Mouse (Mus musculus) adrenal gland, adult 8-10 months (tissue): Measurements from ENCODE around the gene Idh2. TPM values are rescaled to one million over a fixed set of nuclear protein-coding genes. Genes with fewer than 3 reads are reported as not detected.
A peak's percentile ranks its signal among the peaks of the same experiment; 100 is the strongest.
"Not testable (repeated sequence)": the region's sequence is repeated elsewhere in the genome, so short reads cannot be mapped to it uniquely, and the experiment has no call there.

Source experiments
- DNase-seq: peaks from one replicate; pipeline ENCODE4 v3.0.0; 2022
- total RNA-seq, 4 experiments: library from RNA; stranded (reverse); gene quantifications; 2 replicates each; pipeline ENCODE4 v1.2.4; 2022

Gene Idh2
- total RNA-seq, 4 experiments from 2014 or later, result 122 to 222 (median 165) TPM

DNA sequence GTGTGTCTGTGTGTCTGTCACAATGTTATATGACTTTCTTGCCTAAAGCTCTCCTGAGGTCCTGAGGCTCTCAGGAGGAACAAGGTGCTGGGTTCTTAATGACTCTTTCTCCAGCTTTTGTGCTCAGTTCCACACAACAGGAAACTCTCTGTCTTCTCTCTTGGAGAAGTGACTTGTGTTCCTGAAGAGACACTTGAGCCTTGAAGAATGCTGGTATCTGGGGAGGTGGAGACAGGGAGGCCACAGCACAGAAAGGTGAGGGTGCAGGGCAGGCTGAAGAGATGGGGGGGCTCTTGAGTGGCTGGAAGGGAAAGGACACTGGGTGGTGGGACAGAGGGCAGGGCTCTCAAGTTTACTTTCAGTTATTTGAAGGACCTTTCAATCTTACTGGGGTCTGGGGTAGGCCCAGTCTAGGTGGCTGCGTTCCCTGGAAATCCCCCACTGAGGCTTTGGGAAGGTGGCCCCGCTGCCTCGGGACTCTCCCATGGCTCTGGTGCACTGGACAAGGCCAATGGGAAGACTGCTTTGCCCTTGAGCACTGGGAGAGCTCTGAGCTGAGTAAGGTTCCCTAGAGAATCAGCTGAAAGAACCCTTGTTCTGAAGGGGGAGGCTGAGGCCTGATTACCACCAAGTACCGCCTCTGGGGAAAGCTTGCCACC, 56.7 kb downstream of the Idh2 start:
- DNase-seq, result no peak

DNA sequence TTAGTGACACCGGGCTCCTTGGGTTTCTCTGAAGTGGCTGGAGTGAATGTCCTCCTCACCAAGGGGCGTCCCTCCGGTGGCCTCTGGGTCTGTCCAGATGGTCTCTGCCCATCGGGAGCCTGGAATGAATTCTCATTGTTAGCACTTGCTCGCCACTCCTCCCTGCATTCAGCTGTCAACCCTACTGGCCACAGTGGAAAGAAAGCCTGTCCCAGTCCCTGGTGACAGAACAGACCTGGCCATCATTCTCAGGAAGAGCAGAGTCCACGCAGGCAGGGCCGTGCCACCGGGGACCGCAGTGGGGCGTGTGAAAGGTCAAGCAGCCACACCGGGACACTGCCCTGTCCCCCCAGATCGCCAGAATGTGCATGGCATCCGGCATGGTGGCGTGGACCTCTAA, 57.4 kb downstream of the Idh2 start:
- DNase-seq, result no peak

DNA sequence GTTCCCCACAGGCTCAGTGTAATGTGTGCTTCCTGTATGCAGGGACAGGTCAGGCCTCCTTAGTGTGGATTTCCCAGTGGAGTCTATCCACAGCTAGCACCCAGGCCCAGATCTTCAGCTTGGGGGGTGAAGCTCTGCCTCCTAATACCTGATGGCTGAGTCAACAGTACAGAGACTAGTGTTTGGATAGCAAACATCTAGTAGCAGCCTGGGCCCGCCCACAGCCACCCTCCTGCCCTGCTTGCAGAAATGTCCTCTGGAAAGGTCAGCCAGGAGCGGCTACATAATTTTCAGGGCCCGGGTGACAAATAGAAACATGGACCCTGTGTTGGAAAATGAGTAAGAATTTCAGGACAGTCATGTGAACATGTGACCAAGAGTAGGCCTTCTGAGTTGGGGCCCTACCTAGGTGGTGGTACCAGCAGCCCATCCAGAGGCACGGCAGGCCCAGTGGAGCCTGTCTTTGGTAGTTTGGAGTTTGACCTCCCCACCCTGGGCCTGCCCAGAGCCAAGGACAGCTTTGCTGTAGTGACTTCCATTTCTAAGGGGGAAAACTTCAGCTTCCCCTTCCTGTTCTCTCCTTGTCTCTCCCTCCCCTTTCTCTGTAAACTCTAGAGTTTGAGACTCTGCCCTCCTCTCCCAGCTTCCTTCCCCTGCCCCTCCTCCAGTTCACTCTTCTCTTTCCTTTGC, 58.0 kb downstream of the Idh2 start:
- peak; percentile 73 for DNase-seq

DNA sequence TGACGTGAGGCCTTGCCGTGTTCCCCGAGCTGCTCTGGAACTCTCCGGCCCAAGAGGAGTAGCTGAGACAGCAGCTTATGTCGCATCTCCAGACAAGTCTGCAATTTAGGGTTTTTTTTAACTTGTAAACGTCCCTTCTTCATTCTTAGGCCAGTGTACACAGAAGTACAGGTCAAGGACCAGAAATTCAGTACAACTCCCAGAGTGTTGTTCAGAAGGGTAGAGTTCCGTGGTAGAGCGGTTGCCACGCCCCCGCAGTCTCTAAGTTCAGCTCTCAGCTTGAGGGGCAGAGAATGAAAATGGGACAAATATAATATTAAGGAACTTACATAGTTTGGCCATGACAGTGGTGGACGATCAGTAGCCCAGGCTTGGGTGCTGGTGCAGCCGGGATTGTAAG, 59.4 kb downstream of the Idh2 start:
- DNase-seq, result no peak

DNA sequence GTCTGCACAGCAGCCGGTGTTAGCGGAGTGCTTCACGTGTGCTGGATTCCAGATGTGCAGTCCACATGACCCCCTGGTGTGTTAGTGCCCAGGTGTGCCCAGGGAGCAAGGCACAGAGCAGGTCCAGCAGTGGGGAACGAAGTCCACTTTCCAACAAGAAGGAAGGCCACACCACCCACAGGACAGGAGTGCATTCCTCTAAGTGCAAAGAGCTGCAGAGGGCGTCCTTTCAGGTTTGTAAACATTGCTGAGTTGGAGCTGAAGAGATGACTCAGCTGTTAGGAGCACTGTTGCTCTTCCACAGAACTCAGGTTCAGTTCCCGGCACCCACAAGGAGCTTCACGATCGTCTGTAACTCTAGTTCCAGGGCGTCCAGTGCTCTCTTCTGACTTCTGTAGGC, 62.0 kb downstream of the Idh2 start:
- no peak for DNase-seq

DNA sequence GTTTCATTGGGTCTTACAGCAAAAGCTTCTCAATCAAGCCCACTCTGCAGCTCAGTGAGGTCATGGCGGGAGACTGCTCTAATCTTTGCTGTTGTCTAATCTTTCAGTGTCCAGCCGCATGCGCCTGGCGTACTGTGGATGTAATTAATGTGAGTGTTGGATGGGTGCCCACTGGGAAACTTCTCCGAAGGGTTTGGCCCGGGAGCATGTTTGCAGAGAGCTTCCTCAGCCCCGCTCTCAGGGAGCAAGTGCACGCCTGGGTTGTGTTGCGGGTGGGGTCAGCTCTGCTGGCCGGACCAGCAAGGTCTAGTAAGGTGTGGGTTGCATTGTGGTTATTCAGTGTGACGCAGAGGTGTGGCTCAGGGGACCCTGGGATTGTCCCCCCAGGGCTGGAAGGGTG, 62.9 kb downstream of the Idh2 start:
- peak; percentile 64 for DNase-seq

DNA sequence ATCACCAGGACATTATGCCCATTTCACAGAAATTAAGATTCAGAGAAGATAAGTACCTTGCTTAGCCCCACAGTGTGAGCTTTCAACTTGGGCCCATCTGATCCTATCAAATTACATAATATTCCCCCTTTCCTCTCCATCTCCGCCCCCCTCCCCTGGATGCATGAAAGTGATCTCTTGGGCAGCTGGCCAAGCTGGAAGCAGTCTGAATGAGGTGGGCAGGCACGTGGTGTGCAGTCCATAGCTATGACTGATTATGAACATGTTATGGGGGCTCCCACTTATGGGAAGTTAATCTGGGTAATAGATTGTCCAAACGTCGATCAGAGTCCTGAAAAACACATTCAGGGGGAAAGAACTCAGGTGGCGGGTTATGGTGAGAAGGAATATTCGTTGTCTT, 63.4 kb downstream of the Idh2 start:
- no peak for DNase-seq

DNA sequence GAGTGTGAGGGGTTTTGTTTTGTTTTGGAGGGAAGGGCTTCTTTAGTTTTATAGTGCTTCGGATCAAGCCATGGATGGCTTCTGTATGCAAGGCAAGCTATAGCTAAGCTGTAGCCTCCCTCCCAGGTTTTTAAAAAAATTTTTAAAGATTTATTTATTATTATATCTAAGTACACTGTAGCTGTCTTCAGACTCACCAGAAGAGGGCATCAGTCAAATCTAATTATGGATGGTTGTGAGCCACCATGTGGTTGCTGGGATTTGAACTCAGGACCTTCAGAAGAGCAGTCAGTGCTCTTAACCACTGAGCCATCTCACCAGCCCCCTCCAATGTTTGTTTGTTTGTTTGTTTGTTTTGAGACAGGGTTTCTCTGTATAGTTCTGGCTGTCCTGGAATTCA, 64.8 kb downstream of the Idh2 start:
- DNase-seq, result not testable (repeated sequence)

DNA sequence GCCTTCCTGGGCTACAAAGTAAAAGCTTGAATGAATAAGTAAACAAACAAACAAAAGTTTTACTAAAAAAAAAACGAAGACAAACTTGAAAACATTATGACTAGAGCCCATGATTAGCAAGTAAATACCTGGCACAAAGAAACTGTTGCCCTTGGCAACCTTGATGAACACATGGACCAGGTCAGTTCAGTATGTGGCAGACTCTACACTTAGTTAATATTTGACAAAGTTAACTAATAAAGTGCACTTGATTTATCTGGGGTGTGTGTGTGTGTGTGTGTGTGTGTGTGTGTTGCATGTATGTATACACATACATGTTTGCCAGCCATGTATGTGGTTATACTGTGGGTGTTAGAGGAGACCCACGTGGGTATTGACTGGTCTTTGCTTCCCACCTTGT, 65.4 kb downstream of the Idh2 start:
- no peak for DNase-seq

DNA sequence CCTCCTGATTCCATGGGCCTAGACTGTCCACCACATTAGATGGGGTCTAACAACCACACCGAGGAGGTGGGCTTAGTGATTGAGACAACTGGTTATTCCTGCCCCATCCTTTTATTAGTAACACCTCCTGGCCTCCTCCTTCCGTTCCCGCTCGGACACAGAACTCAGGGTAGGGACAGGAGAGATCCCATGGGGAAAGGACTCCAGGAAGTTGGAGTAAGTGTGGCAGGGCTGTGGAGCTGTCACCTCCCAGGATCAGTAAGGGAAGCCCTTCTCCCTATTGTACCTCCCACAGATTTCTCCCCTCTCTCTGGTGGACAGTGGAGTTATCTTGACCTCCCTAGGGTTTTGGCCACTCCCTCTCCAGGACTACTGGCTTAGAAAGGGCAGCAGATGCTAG, 68.2 kb downstream of the Idh2 start:
- DNase-seq, result no peak

Other genes with a start within 250 kb of the Idh2 start
- gene Ap3s2, start 194.7 kb downstream of the Idh2 start, total RNA-seq, result 10 to 100 TPM; 27.3 to 32.1 (median 30.7) TPM
- 10 to 100 TPM; 16.9 to 27.6 (median 22.9) TPM for gene Arpin, start 180.0 kb downstream of the Idh2 start, total RNA-seq
- 10 to 100 TPM; 14.3 to 34.1 (median 25.3) TPM for gene Zfp710, start 90.6 kb downstream of the Idh2 start, total RNA-seq
- 10 to 100 TPM; 58.6 to 86.9 (median 67.8) TPM for gene Sema4b, start 71.4 kb upstream of the Idh2 start, total RNA-seq
- 100 to 1,000 TPM in 1 of 4 experiments, 10 to 100 TPM in 3; 64.7 to 105 (median 85.9) TPM for gene Cib1, start 117.4 kb upstream of the Idh2 start, total RNA-seq
- 1 to 10 TPM; 4.2 to 6.1 (median 5.3) TPM for gene Gdpgp1, start 117.5 kb upstream of the Idh2 start, total RNA-seq
- gene Ttll13, start 131.0 kb upstream of the Idh2 start, total RNA-seq, result 1 to 10 TPM; 1.7 to 2.2 (median 1.9) TPM
- gene Ngrn, start 145.8 kb upstream of the Idh2 start, total RNA-seq, result 10 to 100 TPM; 54.9 to 59.1 (median 57.7) TPM
- gene Vps33b, start 154.3 kb upstream of the Idh2 start, total RNA-seq, result 10 to 100 TPM; 21.3 to 31.9 (median 28.8) TPM
- 1 to 10 TPM; 2.7 to 8.1 (median 3.7) TPM for gene Prc1, start 179.1 kb upstream of the Idh2 start, total RNA-seq
- 10 to 100 TPM in 3 of 4 experiments, 1 to 10 TPM in 1; 9.5 to 21.8 (median 14.6) TPM for gene Rccd1, start 209.1 kb upstream of the Idh2 start, total RNA-seq
- gene Unc45a, start 225.6 kb upstream of the Idh2 start, total RNA-seq, result 10 to 100 TPM; 73.1 to 85.4 (median 80.7) TPM
- 10 to 100 TPM; 29.7 to 43.1 (median 35.4) TPM for gene Hddc3, start 227.7 kb upstream of the Idh2 start, total RNA-seq